In genomic region chr19:6235084-6236052, GRCm38 (mm10) we compare ENCODE assay signal across 7 mouse cellular contexts. TPM values are rescaled to one million over a fixed set of nuclear protein-coding genes. Genes with fewer than 3 reads are reported as not detected.
A peak's percentile ranks its signal among the peaks of the same experiment; 100 is the strongest.
DNase-seq lines count a peak whose midpoint lies in the region; ATAC-seq and TF ChIP-seq lines count a peak whose summit lies in the region.

Ppp2r5b (minus strand) TSS chr19:6235872.

- peaks cover 8% of the 10 kb centered on the region; the same call in 1 of the 2 replicates for H3K4me1 ChIP-seq in intestine, postnatal 0 days (replicated peaks; ENCODE audit: control insufficient read depth, insufficient read depth, low read length)
- H3K4me1 ChIP-seq in midbrain, embryonic 12.5 days: peaks cover 19% of the 10 kb centered on the region
- peaks cover 19% of the 10 kb centered on the region for H3K4me1 ChIP-seq in small intestine, adult 2 months (ENCODE audit: control insufficient read depth, insufficient read depth, insufficient read length, low read length)

- H3K9ac ChIP-seq in intestine, postnatal 0 days (ENCODE audit: low read depth, low read length): peak within 1 kb of the TSS; percentile 74
- peak within 1 kb of the TSS; percentile 81 for H3K9ac ChIP-seq in midbrain, embryonic 12.5 days (replicated peaks)

- TF ChIP-seq POLR2A in small intestine, adult 2 months (IDR thresholded peaks at IDR 0.05; ENCODE audit: low read depth, low read length): peak; percentile 46

- peak within 1 kb of the TSS; percentile 71 for H3K4me3 ChIP-seq in intestine, postnatal 0 days (ENCODE audit: low read depth, low read length)
- peak within 1 kb of the TSS; percentile 77 for H3K4me3 ChIP-seq in midbrain, embryonic 12.5 days
- peak within 1 kb of the TSS; percentile 85 for H3K4me3 ChIP-seq in small intestine, adult 2 months (ENCODE audit: low read depth, low read length)

- H3K27ac ChIP-seq in intestine, postnatal 0 days (ENCODE audit: low read depth, low read length): peak within 1 kb of the TSS; percentile 96
- H3K27ac ChIP-seq in midbrain, embryonic 12.5 days (replicated peaks): peak within 1 kb of the TSS; percentile 90
- peak within 1 kb of the TSS; percentile 100 for H3K27ac ChIP-seq in small intestine, adult 2 months (ENCODE audit: insufficient read depth, low read depth, low read length)

- ATAC-seq in intestine, postnatal 0 days: peak; percentile 95
- ATAC-seq in midbrain, embryonic 12.5 days (ENCODE audit: low FRiP score, low read depth): peak; percentile 93

- intact Hi-C loops in left cerebral cortex, postnatal 4 days (cut with DNase I): no loop called here

- 5% methylated on average over 48 of the region's 48 CpGs for WGBS in intestine, postnatal 0 days
- 1% methylated on average over 43 of the region's 48 CpGs for WGBS in midbrain, embryonic 12.5 days
- WGBS in small intestine, adult 2 months: 8% methylated on average over 48 of the region's 48 CpGs

- H3K27me3 ChIP-seq in intestine, postnatal 0 days (replicated peaks; ENCODE audit: control insufficient read depth, insufficient read depth, low read length): no peaks in the 10 kb centered on the region
- no peaks in the 10 kb centered on the region for H3K27me3 ChIP-seq in midbrain, embryonic 12.5 days
- H3K27me3 ChIP-seq in small intestine, adult 2 months (ENCODE audit: control insufficient read depth, insufficient read depth, low read length): no peaks in the 10 kb centered on the region

- DNase-seq in adrenal gland, adult 8-10 months: peak; percentile 94
- DNase-seq in embryo, embryonic 9.5 days (ENCODE audit: extremely low spot score): peak; percentile 96
- DNase-seq in gonadal fat pad, adult 2 months (ENCODE audit: low read depth): no peak
- DNase-seq in left cerebral cortex, postnatal 4 days: peak; percentile 96

- H3K9me3 ChIP-seq in intestine, postnatal 0 days (ENCODE audit: control insufficient read depth): no peaks in the 10 kb centered on the region
- H3K9me3 ChIP-seq in midbrain, embryonic 12.5 days: no peaks in the 10 kb centered on the region

- peak; percentile 71 for TF ChIP-seq CTCF in intestine, postnatal 0 days (IDR thresholded peaks at IDR 0.05; ENCODE audit: low read depth)
- peak; percentile 27; the same call in 1 of the 2 replicates for TF ChIP-seq CTCF in small intestine, adult 2 months (IDR thresholded peaks at IDR 0.05; ENCODE audit: extremely low read depth, insufficient read length, insufficient replicate concordance, low read depth, low read length)

- peaks cover 22% of the 10 kb centered on the region for H3K36me3 ChIP-seq in intestine, postnatal 0 days (ENCODE audit: control insufficient read depth, insufficient read depth)
- peaks cover 28% of the 10 kb centered on the region for H3K36me3 ChIP-seq in midbrain, embryonic 12.5 days
- H3K36me3 ChIP-seq in small intestine, adult 2 months (ENCODE audit: control insufficient read depth, insufficient read depth, low read length): peaks cover 18% of the 10 kb centered on the region

- peak within 1 kb of the TSS; percentile 88 for H3K4me2 ChIP-seq in intestine, postnatal 0 days (replicated peaks; ENCODE audit: low read depth)
- H3K4me2 ChIP-seq in midbrain, embryonic 12.5 days (replicated peaks): peak within 1 kb of the TSS; percentile 69

RNA-seq across cellular contexts. Expression of gene Ppp2r5b, which starts in this region (rescaled TPM):
- total RNA-seq in adrenal gland, adult 8-10 months (2022): 100 to 1,000 TPM; 103 to 160 (median 124) TPM
- 54.3 and 61.5 TPM in 2 replicates for polyA plus RNA-seq in gonadal fat pad, adult 2 months (2012; rRNA removed)
- 15.2 and 17.1 TPM in 2 replicates for polyA plus RNA-seq in intestine, postnatal 0 days (2015; fragmentation: Nextera tagmentation; extraction: Ambion mirVana)
- 100 to 1,000 TPM; 189 to 193 TPM for total RNA-seq in left cerebral cortex, postnatal 4 days (2021)
- 61.3 and 66.1 TPM in 2 replicates for polyA plus RNA-seq in midbrain, embryonic 12.5 days (2016; fragmentation: Nextera tagmentation; extraction: Ambion mirVana)
- 64.2 and 112 TPM in 2 replicates for polyA plus RNA-seq in small intestine, adult 2 months (2012; rRNA removed)
